Mouse (Mus musculus): ENCODE results near the gene Edar. TPM values are rescaled to one million over a fixed set of nuclear protein-coding genes. Genes with fewer than 3 reads are reported as not detected.

Edar gene
- polyA plus RNA-seq, 1 experiment from 2014 or later = 0.04 TPM

GRCm38 (mm10) chr10:58643001-58643400 is 32.5 kb downstream of the Edar start:
- Histone ChIP-seq H3K9me3 (ENCODE audit: low read length) (no peaks in the 10 kb centered on the region), H3K4me1 (ENCODE audit: insufficient read depth) (no peaks in the 10 kb centered on the region), H3K27ac (ENCODE audit: low read depth) (no peak overlapping the region), H3K4me3 (ENCODE audit: low read depth, low read length) (no peak overlapping the region), H3K9ac (replicated peaks) (no peak overlapping the region), H3K36me3 (replicated peaks; ENCODE audit: insufficient read depth, low read length) (no peaks in the 10 kb centered on the region), H3K27me3 (ENCODE audit: insufficient read depth, low read length) (no peaks in the 10 kb centered on the region), H3K4me2 (ENCODE audit: low read depth, low read length) (no peak overlapping the region)
- TF ChIP-seq EP300 (IDR thresholded peaks at IDR 0.05; ENCODE audit: low read depth) (no peak), CTCF (IDR thresholded peaks at IDR 0.05; ENCODE audit: low read depth) (no peak)
- DNase-seq (no peak), ATAC-seq (no peak)
- 82% methylated on average over 9 of the region's 9 CpGs for WGBS (ENCODE audit: insufficient replicate concordance)

- no peaks in the 10 kb centered on the region for H3K36me3 ChIP-seq (replicated peaks; ENCODE audit: insufficient read depth, low read length)
- DNase-seq (no peak), ATAC-seq (no peak)
- WGBS (ENCODE audit: insufficient replicate concordance) = 68% methylated on average over 10 of the region's 10 CpGs
- no peaks in the 10 kb centered on the region for H3K4me1 ChIP-seq (ENCODE audit: insufficient read depth)
- TF ChIP-seq CTCF (IDR thresholded peaks at IDR 0.05; ENCODE audit: low read depth) (no peak), EP300 (IDR thresholded peaks at IDR 0.05; ENCODE audit: low read depth) (no peak)
- H3K9ac ChIP-seq (replicated peaks) = no peak overlapping the region
- H3K9me3 ChIP-seq (ENCODE audit: low read length) = no peaks in the 10 kb centered on the region
- no peaks in the 10 kb centered on the region for H3K27me3 ChIP-seq (ENCODE audit: insufficient read depth, low read length)
- H3K4me2 ChIP-seq (ENCODE audit: low read depth, low read length) = no peak overlapping the region
- H3K4me3 ChIP-seq (ENCODE audit: low read depth, low read length) = no peak overlapping the region
- H3K27ac ChIP-seq (ENCODE audit: low read depth) = no peak overlapping the region
Observed at GRCm38 (mm10) chr10:58641631-58642030, 33.8 kb downstream of the Edar start.

- no peak overlapping the region for H3K4me3 ChIP-seq (ENCODE audit: low read depth, low read length)
- no peak for ATAC-seq
- 60% methylated on average over 19 of the region's 19 CpGs for WGBS (ENCODE audit: insufficient replicate concordance)
- TF ChIP-seq CTCF (IDR thresholded peaks at IDR 0.05; ENCODE audit: low read depth) (no peak), EP300 (IDR thresholded peaks at IDR 0.05; ENCODE audit: low read depth) (no peak)
- no peaks in the 10 kb centered on the region for H3K36me3 ChIP-seq (replicated peaks; ENCODE audit: insufficient read depth, low read length)
- H3K9ac ChIP-seq (replicated peaks) = no peak overlapping the region
- DNase-seq = no peak
- no peaks in the 10 kb centered on the region for H3K9me3 ChIP-seq (ENCODE audit: low read length)
- no peak overlapping the region for H3K4me2 ChIP-seq (ENCODE audit: low read depth, low read length)
- H3K27ac ChIP-seq (ENCODE audit: low read depth) = no peak overlapping the region
- no peaks in the 10 kb centered on the region for H3K27me3 ChIP-seq (ENCODE audit: insufficient read depth, low read length)
- H3K4me1 ChIP-seq (ENCODE audit: insufficient read depth) = no peaks in the 10 kb centered on the region
Observed at GRCm38 (mm10) chr10:58640446-58641400, 34.7 kb downstream of the Edar start.

GRCm38 (mm10) chr10:58639291-58639690 is 36.2 kb downstream of the Edar start:
- H3K9ac ChIP-seq (replicated peaks) = no peak overlapping the region
- no peak for ATAC-seq
- H3K4me1 ChIP-seq (ENCODE audit: insufficient read depth) = no peaks in the 10 kb centered on the region
- no peaks in the 10 kb centered on the region for H3K9me3 ChIP-seq (ENCODE audit: low read length)
- no peak overlapping the region for H3K27ac ChIP-seq (ENCODE audit: low read depth)
- WGBS (ENCODE audit: insufficient replicate concordance) = 72% methylated on average over 6 of the region's 6 CpGs
- no peak overlapping the region for H3K4me2 ChIP-seq (ENCODE audit: low read depth, low read length)
- TF ChIP-seq CTCF (IDR thresholded peaks at IDR 0.05; ENCODE audit: low read depth) = no peak
- TF ChIP-seq EP300 (IDR thresholded peaks at IDR 0.05; ENCODE audit: low read depth) = no peak
- no peak for DNase-seq
- no peaks in the 10 kb centered on the region for H3K27me3 ChIP-seq (ENCODE audit: insufficient read depth, low read length)
- H3K36me3 ChIP-seq (replicated peaks; ENCODE audit: insufficient read depth, low read length) = no peaks in the 10 kb centered on the region
- H3K4me3 ChIP-seq (ENCODE audit: low read depth, low read length) = no peak overlapping the region

- Histone ChIP-seq H3K4me1 (ENCODE audit: insufficient read depth) (no peaks in the 10 kb centered on the region), H3K9me3 (ENCODE audit: low read length) (no peaks in the 10 kb centered on the region), H3K36me3 (replicated peaks; ENCODE audit: insufficient read depth, low read length) (no peaks in the 10 kb centered on the region), H3K4me3 (ENCODE audit: low read depth, low read length) (no peak overlapping the region), H3K9ac (replicated peaks) (no peak overlapping the region), H3K27ac (ENCODE audit: low read depth) (no peak overlapping the region), H3K4me2 (ENCODE audit: low read depth, low read length) (no peak overlapping the region), H3K27me3 (ENCODE audit: insufficient read depth, low read length) (no peaks in the 10 kb centered on the region)
- 56% methylated on average over 7 of the region's 7 CpGs for WGBS (ENCODE audit: insufficient replicate concordance)
- ATAC-seq (no peak), DNase-seq (no peak)
- TF ChIP-seq EP300 (IDR thresholded peaks at IDR 0.05; ENCODE audit: low read depth) = no peak
- TF ChIP-seq CTCF (IDR thresholded peaks at IDR 0.05; ENCODE audit: low read depth) = no peak
Observed at GRCm38 (mm10) chr10:58636431-58637080, 38.9 kb downstream of the Edar start.

GRCm38 (mm10) chr10:58633507-58633906 is 41.9 kb downstream of the Edar start:
- TF ChIP-seq CTCF (IDR thresholded peaks at IDR 0.05; ENCODE audit: low read depth) (no peak), EP300 (IDR thresholded peaks at IDR 0.05; ENCODE audit: low read depth) (no peak)
- 69% methylated on average over 2 of the region's 2 CpGs for whole genome bisulfite sequencing (ENCODE audit: insufficient replicate concordance)
- DNase-seq = no peak

More at GRCm38 (mm10) chr10:58633507-58633906, 41.9 kb downstream of the Edar start:
- no peak overlapping the region for H3K27ac ChIP-seq (ENCODE audit: low read depth)
- H3K9ac ChIP-seq (replicated peaks) = no peak overlapping the region
- no peaks in the 10 kb centered on the region for H3K27me3 ChIP-seq (ENCODE audit: insufficient read depth, low read length)
- no peaks in the 10 kb centered on the region for H3K9me3 ChIP-seq (ENCODE audit: low read length)
- no peak for ATAC-seq
- no peak overlapping the region for H3K4me2 ChIP-seq (ENCODE audit: low read depth, low read length)
- no peak overlapping the region for H3K4me3 ChIP-seq (ENCODE audit: low read depth, low read length)
- H3K36me3 ChIP-seq (replicated peaks; ENCODE audit: insufficient read depth, low read length) = no peaks in the 10 kb centered on the region
- H3K4me1 ChIP-seq (ENCODE audit: insufficient read depth) = no peaks in the 10 kb centered on the region

All from liver, postnatal 0 days (tissue).